Mouse (Mus musculus) kidney, adult 10 weeks (tissue): ENCODE measurements around the gene Zfp511. TPM values are rescaled to one million over a fixed set of nuclear protein-coding genes. Genes with fewer than 3 reads are reported as not detected.

Source experiments
- polyA plus RNA-seq: library from polyadenylated mRNA; stranded (reverse); fragments of 350-450 nt; fragmentation: Illumina TruSeq; extraction: RNeasy Lipid Tissue Mini Kit (QIAGEN cat#74804); gene quantifications from one replicate; pipeline ENCODE4 v1.2.3, GENCODE M21; 2014; ENCODE audit warnings: low read depth, low replicate concordance

The Zfp511 gene
- 6.5 TPM for polyA plus RNA-seq

GRCm38 (mm10) chr7:140036281-140037170, at the start of gene Zfp511, which contains the start of gene Tubgcp2:
TSS of gene Zfp511 (plus strand) at chr7:140036391.
TSS of gene Tubgcp2 (minus strand) at chr7:140036669.

GRCm38 (mm10) chr7:139992406-139992805, 43.8 kb upstream of the Zfp511 start, which contains the start of gene Adam8:
TSS of gene Adam8 (minus strand) at chr7:139992562.

GRCm38 (mm10) chr7:140048361-140049114, 12.3 kb downstream of the Zfp511 start, which contains the start of gene Msx3:
TSS of gene Msx3 (minus strand) at chr7:140049089.

GRCm38 (mm10) chr7:140082242-140082678, 46.1 kb downstream of the Zfp511 start, which contains the start of gene Caly:
TSS of gene Caly (minus strand) at chr7:140082548.

Other genes starting within 250 kb of the Zfp511 start
- not detected for gene Adgra1, start 202.2 kb upstream of the Zfp511 start, polyA plus RNA-seq
- gene Kndc1, start 141.7 kb upstream of the Zfp511 start, polyA plus RNA-seq = not detected
- not detected for gene Utf1, start 92.6 kb upstream of the Zfp511 start, polyA plus RNA-seq
- gene 6430531B16Rik, start 57.6 kb upstream of the Zfp511 start, polyA plus RNA-seq = not detected
- not detected for gene Adam8, start 43.8 kb upstream of the Zfp511 start, polyA plus RNA-seq
- gene Tubgcp2, start 278 bp downstream of the Zfp511 start, polyA plus RNA-seq = 11.9 TPM
- gene Msx3, start 12.7 kb downstream of the Zfp511 start, polyA plus RNA-seq = not detected
- not detected for gene Caly, start 46.2 kb downstream of the Zfp511 start, polyA plus RNA-seq
- gene Prap1, start 57.0 kb downstream of the Zfp511 start, polyA plus RNA-seq = not detected
- gene Fuom, start 66.0 kb downstream of the Zfp511 start, polyA plus RNA-seq = 53.2 TPM
- gene Paox, start 79.4 kb downstream of the Zfp511 start, polyA plus RNA-seq = 2.5 TPM
- 157 TPM for gene Echs1, start 80.1 kb downstream of the Zfp511 start, polyA plus RNA-seq
- 7.6 TPM for gene Mtg1, start 101.2 kb downstream of the Zfp511 start, polyA plus RNA-seq
- not detected for gene Sprn, start 118.5 kb downstream of the Zfp511 start, polyA plus RNA-seq
- gene Olfr522, start 128.4 kb downstream of the Zfp511 start, polyA plus RNA-seq = not detected
- gene Olfr523, start 136.8 kb downstream of the Zfp511 start, polyA plus RNA-seq = not detected
- not detected for gene Olfr524, start 169.6 kb downstream of the Zfp511 start, polyA plus RNA-seq
- not detected for gene Cd163l1, start 181.9 kb downstream of the Zfp511 start, polyA plus RNA-seq
- not detected for gene 5830411N06Rik, start 210.9 kb downstream of the Zfp511 start, polyA plus RNA-seq